Mouse (Mus musculus) kidney, postnatal 10 days (tissue): ENCODE results near the gene Defb35.
"Not testable (repeated sequence)": the region's sequence is repeated elsewhere in the genome, so short reads cannot be mapped to it uniquely, and the experiment has no call there.

ENCODE experiments used
- DNase-seq: peaks from one replicate; pipeline ENCODE4 v3.0.0; 2021; ENCODE audit warnings: mixed read lengths

Gene Defb35

GRCm38 (mm10) chr8:21938052-21938451, at the start of gene Defb35:
Gene Defb35 (plus strand): TSS chr8:21938352.
- not testable (repeated sequence) for DNase-seq

DNA sequence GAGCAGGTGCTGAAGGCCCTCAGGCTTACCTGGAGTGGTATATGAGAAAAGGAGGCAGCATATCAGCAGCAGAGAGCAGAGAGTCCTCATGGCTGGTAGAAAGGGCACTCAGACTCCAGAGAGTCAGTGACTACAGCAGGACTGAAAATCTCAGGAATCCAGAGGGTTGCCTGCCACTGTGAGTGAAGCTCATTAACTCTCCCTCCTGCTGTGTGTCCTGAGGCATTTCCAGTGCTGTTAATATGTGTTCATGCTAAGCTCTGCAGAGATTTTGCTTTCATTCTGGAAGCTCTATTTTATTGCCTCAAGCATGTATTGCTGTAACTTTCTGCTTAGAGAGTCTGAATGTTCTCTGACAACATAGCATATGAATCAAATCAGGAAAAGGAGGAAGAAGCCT, 31.9 kb upstream of the Defb35 start, which contains the start of gene Defb11:
Gene Defb11, minus strand, starts transcription at position 123 of the 400 bp plus-strand sequence.
- DNase-seq, result peak; percentile 6

GRCm38 (mm10) chr8:21911931-21912330, 26.2 kb upstream of the Defb35 start:
- no peak for DNase-seq

DNA sequence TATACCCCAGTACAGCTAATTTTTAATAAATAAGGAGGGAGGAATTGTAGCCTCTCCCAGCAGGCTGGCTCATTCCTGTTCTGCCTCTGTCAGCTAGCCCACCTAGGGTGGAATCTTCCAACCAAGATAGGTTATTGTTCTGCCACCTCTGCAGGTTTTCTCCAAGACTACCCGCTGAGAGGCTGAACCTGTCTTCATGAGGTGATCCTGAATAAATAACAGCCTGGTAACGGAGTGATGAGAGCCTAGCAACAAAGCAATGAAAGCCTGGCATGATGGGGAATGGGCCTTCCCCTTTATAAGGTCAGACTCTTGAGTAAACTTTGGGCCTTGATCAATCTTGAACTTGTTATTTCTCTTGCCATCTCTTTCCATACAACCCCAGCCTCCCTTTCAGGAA, 25.6 kb upstream of the Defb35 start:
- DNase-seq, result no peak

- no peak for DNase-seq
Observed at GRCm38 (mm10) chr8:21915625-21916024, 22.5 kb upstream of the Defb35 start.

DNA sequence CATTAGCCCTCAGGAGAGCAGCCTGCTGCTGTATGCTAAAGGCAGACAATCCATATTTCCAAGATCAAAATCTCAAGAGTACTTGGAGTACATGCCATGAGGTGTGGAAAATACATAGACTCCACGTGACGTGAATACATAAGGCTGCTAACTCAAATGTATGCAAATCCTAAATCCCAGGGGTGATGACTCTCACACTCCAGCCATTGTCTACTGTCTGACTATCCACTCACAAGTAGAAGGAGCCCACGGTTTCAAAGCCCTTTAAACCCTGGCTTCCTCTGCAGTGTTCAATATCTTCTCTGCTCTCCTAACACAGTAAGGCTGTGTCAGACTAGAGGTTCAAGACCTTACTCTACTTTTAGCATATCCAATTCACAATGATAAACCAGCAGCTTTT, 7.4 kb upstream of the Defb35 start:
- not testable (repeated sequence) for DNase-seq

DNA sequence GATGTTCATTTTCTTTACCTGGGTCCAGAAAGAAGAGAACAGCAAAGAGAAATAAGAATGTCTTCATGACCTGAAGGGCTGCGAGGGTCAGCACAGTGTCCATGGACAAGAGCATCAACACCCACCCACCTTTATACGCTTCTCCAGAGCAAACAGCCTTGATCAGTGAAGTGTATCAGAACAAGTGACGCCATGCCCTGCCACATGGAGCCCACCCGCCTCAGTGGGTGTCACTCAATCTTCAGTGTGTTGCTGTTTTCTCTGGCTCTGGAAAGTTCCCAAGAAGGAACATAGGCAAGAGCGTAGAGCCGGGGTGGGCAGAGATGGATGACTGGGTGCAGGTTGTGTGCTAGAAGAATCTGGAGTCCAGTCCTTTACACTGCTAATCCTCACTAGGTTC, 5.5 kb upstream of the Defb35 start, which contains the start of gene Defb15:
Gene Defb15, minus strand, starts transcription at position 101 of the 400 bp plus-strand sequence.
- no peak for DNase-seq

- DNase-seq, result no peak
Observed at GRCm38 (mm10) chr8:21946462-21946861, 8.3 kb downstream of the Defb35 start, which contains the start of gene Defb13. Gene Defb13 (plus strand): TSS chr8:21946762.

DNA sequence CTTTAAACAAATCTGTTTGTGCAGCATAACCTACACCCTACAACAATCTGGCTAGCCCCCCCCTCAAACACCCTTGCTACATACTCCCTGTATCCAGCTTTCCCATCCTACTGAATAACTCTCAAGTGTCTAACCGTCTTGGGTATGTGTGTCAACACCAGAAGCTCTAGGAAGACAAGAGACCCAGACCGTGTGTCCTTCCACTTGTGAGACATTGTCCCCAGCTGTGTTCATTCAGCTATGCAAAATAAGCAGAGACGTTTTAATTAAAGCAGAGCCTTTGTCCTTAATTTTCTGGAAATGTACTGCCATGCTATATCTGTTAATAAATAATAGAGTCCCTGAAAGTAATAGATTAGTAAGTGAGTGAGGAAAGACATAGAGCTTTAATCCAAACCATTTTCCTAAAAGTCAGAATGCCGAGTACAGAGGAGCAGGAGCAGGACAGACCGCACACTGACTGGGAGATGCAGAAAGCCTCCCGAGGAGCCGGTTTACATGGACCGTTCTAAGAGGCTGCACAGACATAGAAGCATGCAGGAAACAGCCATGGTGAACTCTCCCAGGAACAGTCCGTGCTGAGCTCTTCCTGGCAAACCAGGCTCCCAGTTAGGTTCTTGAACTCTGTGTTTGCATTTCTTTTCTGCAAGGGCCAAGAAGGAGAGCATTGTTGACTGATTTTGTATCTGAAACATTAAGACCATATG, 9.3 kb downstream of the Defb35 start:
- peak; percentile 5 for DNase-seq

GRCm38 (mm10) chr8:21955321-21955720, 17.2 kb downstream of the Defb35 start:
- DNase-seq, result peak; percentile 70

- no peak for DNase-seq
Observed at GRCm38 (mm10) chr8:21956336-21956735, 18.2 kb downstream of the Defb35 start.

DNA sequence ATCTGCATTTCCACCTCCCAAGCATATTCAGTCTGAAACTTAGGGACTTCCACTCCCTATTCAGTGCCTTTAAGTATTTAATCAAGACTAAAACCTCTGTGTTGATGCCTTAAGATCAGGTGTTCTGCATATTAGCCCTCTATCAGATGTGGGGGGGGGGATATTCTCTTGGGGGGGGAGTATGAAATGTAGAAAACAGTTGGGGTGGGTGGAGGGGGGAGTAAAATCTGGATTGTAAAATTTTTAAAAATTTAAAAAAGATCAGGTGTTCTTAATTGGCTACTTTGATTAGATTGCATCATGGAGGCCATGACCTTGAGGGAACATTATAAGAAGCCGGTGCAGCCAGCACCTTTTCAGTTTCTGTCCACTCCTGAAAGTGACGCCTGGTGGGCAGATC, 20.3 kb downstream of the Defb35 start, which contains the start of gene Fam90a1a:
Gene Fam90a1a, plus strand, starts transcription at position 301 of the 400 bp plus-strand sequence.
- no peak for DNase-seq

DNA sequence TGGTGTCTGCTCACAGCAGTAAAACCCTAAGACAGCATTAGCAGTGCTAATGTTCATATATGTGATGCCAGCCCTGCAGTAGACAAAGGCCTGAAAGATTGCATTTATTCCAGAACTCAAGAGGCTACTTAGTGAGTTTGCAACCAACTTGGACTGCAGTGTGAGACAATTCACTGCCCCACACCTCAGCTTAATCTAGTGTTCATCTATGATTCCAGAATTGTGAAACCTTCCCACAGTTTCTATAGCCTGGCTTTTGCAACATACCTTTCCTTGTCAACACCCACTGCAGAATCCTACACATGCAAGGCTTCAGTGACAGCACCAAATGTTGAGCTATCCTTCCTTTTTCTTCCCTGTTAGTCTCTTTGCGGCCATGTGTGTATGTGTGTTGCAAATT, 28.5 kb downstream of the Defb35 start:
- no peak for DNase-seq

DNA sequence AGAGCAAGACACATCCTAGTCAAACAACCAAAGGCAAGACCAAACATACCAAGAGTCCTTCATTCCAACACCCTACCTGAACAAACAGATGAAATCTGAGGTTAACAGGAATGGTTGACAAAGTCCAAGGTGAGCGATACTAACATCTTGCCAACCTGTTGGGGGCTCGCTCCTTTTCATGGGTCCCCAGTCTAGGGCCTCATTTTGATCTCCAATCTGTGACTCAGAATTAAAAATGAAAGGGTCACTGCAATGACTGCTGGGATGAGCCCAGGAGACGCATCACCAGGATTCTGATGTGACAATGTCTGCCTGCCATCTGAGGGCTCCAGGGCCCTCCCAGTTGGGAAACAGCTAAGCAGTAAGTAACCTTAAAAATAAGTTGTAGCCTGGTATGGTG, 31.3 kb downstream of the Defb35 start, which contains the start of gene Ccdc70:
Gene Ccdc70, plus strand, starts transcription at position 301 of the 400 bp plus-strand sequence.
- DNase-seq, result no peak

- DNase-seq, result no peak
Observed at GRCm38 (mm10) chr8:21978193-21978592, 40.0 kb downstream of the Defb35 start.

- peak; percentile 9 for DNase-seq
Observed at GRCm38 (mm10) chr8:21981664-21982337, 43.6 kb downstream of the Defb35 start.
